Mouse (Mus musculus) ES-Bruce4 (cell line): ENCODE measurements around the gene Vwa7. TPM values are rescaled to one million over a fixed set of nuclear protein-coding genes. Genes with fewer than 3 reads are reported as not detected.

Experiments used
- H3K27ac ChIP-seq: 2 replicates; pipeline ENCODE4 v1.5.1; 2012; ENCODE audit warnings: low read length, inconsistent platforms; ENCODE audit not compliant: insufficient read depth
- H3K27me3 ChIP-seq: 2 replicates; pipeline ENCODE4 v1.6.1; 2012; ENCODE audit warnings: mild to moderate bottlenecking, low read length, inconsistent platforms; ENCODE audit not compliant: control insufficient read depth, poor library complexity, insufficient read depth, severe bottlenecking
- H3K36me3 ChIP-seq: 2 replicates; pipeline ENCODE4 v1.6.1; 2012; ENCODE audit warnings: inconsistent platforms, mild to moderate bottlenecking, low read length, moderate library complexity; ENCODE audit not compliant: control insufficient read depth, poor library complexity, insufficient read depth, severe bottlenecking
- H3K4me1 ChIP-seq: one replicate; pipeline ENCODE4 v1.8.1; 2011; ENCODE audit warnings: low read length; ENCODE audit not compliant: control insufficient read depth, insufficient read depth
- H3K4me3 ChIP-seq: 2 replicates; pipeline ENCODE4 v1.5.1; 2011; ENCODE audit warnings: low read depth, mild to moderate bottlenecking, low read length
- H3K9ac ChIP-seq: 2 replicates; pipeline ENCODE4 v1.6.1; 2012; ENCODE audit warnings: low read depth, mild to moderate bottlenecking, inconsistent platforms; ENCODE audit not compliant: poor library complexity, severe bottlenecking
- H3K9me3 ChIP-seq: replicated peaks from 2 replicates; pipeline ENCODE4 v1.6.1; 2012; ENCODE audit warnings: mild to moderate bottlenecking, low read length, inconsistent platforms; ENCODE audit not compliant: control insufficient read depth, poor library complexity, insufficient read depth, severe bottlenecking
- CTCF ChIP-seq: IDR thresholded peaks from one replicate; pipeline ENCODE4 v1.8.1; 2011; ENCODE audit warnings: low read depth, low read length
- EP300 ChIP-seq: IDR thresholded peaks from 2 replicates; pipeline ENCODE4 v1.6.1; 2011; ENCODE audit warnings: low read depth, low read length; ENCODE audit not compliant: insufficient read depth
- POLR2A ChIP-seq: IDR thresholded peaks from one replicate; pipeline ENCODE4 v1.8.1; 2011; ENCODE audit warnings: low read length; ENCODE audit not compliant: insufficient read depth
- polyA plus RNA-seq: library from polyadenylated mRNA; stranded (reverse); fragments of >200 nt; gene quantifications from 2 replicates; pipeline ENCODE4 v1.2.4, GENCODE M21; 2011; ENCODE audit warnings: low read depth; ENCODE audit not compliant: missing spikeins, insufficient read depth, insufficient read length

The Vwa7 gene
- polyA plus RNA-seq, 1 experiment = 0.30 TPM

DNA sequence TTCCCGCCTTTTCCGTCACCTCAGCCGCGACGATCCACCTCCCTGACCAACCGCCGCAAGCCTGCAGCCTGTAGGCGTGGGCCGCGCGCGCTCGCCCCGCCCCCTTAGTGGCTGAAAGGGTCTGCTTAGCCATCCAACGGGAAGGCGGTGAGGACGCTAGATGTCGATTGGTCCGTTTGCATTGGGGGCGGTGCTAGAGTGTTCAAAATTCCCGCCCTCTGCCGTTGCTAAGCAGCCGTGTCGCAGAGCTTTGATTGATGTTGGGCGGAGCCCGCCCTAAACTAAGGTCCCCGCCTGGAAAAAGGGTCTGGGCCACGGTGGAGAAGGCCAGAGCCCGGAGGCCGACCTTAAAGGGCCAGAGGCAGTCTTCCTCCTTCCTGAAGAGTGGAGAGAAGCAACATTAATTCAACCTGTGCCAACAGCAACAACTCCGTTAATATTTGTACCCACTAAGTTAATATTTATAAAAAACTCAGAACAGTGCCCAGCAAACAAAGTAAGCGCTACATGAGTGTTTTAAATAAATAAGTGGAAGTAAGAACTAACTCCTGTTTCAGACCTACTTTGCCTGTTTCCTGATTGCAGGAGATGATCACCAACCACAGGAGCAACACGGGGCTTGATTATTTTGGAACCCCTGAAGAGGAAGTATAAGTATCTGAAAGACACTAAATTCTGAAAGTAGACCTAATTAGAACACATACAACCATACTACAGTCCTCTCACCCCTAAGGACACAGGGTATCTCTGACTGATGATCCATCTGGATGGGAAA lies 30.5 kb downstream of the Vwa7 start, which contains the start of gene Msh5:
Gene Msh5 (minus strand): TSS at position 65 of the 775 bp plus-strand sequence.
- Histone ChIP-seq H3K36me3 (no peaks in the 10 kb centered on the region), H3K27ac (no peak within 1 kb of the TSS), H3K27me3 (no peaks in the 10 kb centered on the region), H3K4me3 (peak within 1 kb of the TSS; percentile 67), H3K9me3 (no peaks in the 10 kb centered on the region), H3K9ac (peak within 1 kb of the TSS; percentile 88), H3K4me1 (peaks cover 3% of the 10 kb centered on the region)
- TF ChIP-seq CTCF (no peak), POLR2A (no peak), EP300 (0 out of 2 replicates have a peak, but pooled peaks have one; percentile 7)

DNA sequence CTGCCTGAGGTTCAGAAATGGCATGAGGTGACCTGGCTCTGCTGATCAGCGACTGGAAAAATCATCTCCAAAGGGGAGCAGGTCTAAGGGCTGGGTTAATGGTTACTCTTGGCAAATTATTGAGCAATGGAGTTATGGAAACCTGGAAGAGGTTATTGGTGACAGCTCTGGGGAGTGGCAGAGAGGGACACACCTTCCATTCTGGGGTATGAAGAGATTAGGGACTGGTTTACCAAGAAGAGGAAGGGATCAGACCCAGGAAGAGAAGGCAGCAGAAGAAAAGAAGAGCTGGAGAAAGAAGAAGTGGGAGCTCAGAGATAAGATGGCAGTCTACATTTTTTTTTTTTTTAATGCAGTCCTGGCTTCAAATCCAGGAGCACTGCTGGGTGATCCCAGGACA lies 31.3 kb downstream of the Vwa7 start:
- Histone ChIP-seq H3K36me3 (no peaks in the 10 kb centered on the region), H3K27ac (no peak overlapping the region), H3K9ac (no peak overlapping the region), H3K4me3 (no peak overlapping the region), H3K9me3 (no peaks in the 10 kb centered on the region), H3K27me3 (no peaks in the 10 kb centered on the region), H3K4me1 (peaks cover 7% of the 10 kb centered on the region)
- TF ChIP-seq POLR2A (no peak), CTCF (no peak), EP300 (no peak)

DNA sequence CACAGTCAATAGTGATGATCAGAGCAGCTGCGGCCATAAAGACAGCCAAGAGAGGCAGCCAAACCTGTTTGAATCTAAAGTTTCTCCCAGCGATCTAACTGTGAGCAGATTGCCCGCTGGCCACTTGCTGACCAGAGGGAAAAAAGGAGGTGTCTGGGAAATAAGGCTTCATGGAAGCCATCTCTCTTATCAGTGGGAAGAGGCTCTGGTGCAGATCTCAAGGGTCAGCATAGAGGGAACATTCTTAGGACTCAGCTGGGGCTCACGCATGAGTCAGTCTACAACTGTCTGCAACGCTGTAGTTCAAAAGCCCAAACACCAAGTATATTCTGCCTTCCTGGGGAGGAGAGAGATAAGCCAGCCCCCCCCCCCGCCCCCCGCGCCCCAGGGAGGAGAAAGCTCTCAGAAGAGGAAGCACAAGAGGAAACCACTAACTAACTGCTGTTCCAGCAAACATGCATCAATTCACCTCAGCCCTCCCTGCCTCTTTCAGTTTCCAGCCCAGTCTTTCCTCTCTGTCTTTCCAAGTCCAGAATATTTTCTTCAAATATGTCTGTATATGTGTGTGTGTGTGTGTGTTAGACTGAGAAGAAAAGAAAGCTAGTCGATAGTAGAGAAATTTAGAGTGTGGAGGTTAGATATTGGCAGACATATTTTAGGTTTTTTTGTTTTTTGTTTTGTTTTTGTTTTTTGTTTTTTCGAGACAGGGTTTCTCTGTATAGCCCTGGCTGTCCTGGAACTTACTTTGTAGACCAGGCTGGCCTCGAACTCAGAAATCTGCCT lies 32.0 kb downstream of the Vwa7 start:
- Histone ChIP-seq H3K27ac (no peak overlapping the region), H3K9me3 (no peaks in the 10 kb centered on the region), H3K4me3 (no peak overlapping the region), H3K27me3 (no peaks in the 10 kb centered on the region), H3K36me3 (peaks cover 5% of the 10 kb centered on the region), H3K9ac (no peak overlapping the region), H3K4me1 (peaks cover 9% of the 10 kb centered on the region)
- TF ChIP-seq CTCF (no peak), POLR2A (no peak), EP300 (no peak)

DNA sequence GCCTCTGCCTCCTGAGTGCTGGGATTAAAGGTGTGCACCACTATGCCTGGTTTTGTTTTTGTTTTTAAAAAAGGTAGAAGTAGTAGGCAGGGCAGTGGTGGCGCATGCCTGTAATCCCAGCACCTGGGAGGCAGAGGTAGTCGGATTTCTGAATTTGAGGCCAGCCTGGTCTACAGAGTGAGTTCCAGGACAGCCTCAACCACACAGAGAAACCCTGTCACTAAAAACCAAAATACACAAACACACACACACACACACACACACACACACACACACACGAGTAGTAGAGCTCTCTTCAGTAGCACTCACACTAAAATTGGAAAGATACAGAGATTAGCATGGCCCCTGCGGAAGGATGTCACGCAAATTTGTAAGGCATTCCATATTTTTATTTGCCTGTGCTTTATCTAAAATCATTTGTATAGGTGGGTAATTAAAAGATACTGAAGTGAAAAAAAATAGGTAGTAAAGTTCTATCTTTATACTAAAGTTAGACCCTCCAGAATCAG lies 32.6 kb downstream of the Vwa7 start:
- Histone ChIP-seq H3K9ac (no peak overlapping the region; the same call in 1 of the 2 replicates), H3K9me3 (no peaks in the 10 kb centered on the region), H3K4me1 (peaks cover 9% of the 10 kb centered on the region), H3K27me3 (no peaks in the 10 kb centered on the region), H3K27ac (no peak overlapping the region), H3K4me3 (no peak overlapping the region), H3K36me3 (peaks cover 9% of the 10 kb centered on the region)
- no peak for TF ChIP-seq CTCF
- TF ChIP-seq POLR2A = no peak
- no peak for TF ChIP-seq EP300

DNA sequence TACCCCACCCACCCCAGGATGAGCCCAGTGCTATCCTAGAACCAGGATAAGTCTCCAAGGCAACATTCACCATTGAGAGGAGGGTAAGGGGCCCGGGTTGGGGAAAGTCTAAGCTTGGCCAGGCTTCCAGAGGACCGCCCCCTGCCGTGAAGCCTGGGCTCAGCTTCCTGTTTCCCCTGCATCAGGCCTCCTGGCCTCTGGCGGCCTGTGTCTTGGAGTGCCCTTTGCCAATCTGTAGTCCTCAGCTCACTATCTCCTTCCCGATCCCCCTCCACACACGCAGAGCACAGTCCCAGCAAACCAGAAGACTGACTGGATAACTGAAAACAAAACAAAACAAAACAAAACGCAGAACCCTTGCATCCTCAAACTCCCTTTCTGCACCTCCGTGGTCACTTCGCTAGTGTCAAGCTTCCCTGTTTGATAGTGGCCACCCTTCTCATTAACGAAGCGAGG lies 33.2 kb downstream of the Vwa7 start, which contains the start of gene Clic1:
Gene Clic1 (plus strand): TSS at position 406 of the 456 bp plus-strand sequence.
- H3K4me1 ChIP-seq = peaks cover 9% of the 10 kb centered on the region
- TF ChIP-seq CTCF (no peak), EP300 (no peak), POLR2A (no peak)

More for the DNA sequence above, 33.2 kb downstream of the Vwa7 start, which contains the start of gene Clic1:
- Histone ChIP-seq H3K9ac (peak within 1 kb of the TSS; percentile 94), H3K27me3 (no peaks in the 10 kb centered on the region), H3K4me3 (peak within 1 kb of the TSS; percentile 90), H3K27ac (peak within 1 kb of the TSS; percentile 70), H3K36me3 (peaks cover 14% of the 10 kb centered on the region), H3K9me3 (no peaks in the 10 kb centered on the region)
